Mouse (Mus musculus) cerebellum, postnatal 25 days (tissue): ENCODE measurements around the gene Armt1.

Experiments used
- DNase-seq, 2 experiments: peaks; one replicate each; pipeline ENCODE4 v3.0.0; 2021; ENCODE audit warnings: mixed read lengths in 2 of 2

Gene Armt1

DNA sequence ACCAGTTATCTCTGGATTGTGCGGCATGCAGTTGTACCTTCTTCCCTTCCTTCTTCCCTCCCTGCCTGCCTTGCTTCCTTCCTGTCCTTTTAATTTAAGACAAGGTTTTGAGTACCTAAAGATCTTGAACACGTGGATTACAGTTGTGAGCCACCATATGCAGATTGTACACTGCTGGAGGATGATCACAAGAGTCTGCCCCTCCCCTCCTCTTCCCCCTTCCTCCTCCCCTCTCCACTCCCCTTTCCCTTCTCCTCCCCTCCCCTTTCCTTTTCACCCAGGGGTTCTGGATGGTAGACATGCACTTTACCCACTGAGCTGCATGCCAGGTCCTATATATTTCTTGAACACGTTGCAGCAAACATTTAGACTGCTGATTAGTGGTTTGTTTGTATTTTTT is 3.1 kb downstream of the Armt1 start:
- DNase-seq = no peak

DNA sequence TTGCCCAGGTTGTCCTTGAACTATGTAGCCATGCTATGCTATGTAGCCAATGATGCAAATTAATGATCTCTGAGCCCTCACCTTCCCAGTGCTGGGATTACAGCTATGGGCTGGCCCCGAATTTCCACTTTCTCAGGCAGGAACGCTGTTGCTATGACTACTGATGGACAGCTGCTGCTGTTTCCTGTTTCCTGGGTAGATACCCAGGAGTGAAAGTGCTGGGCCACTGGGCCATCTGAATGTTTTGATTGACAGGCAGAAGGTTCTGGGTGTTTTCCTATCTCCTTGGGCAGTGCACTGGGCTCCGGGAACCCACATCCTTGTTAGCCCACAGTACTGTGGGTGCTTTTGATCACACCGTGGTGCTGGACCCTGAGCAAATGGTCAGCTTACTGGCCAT is 24.1 kb downstream of the Armt1 start:
- no peak for DNase-seq

DNA sequence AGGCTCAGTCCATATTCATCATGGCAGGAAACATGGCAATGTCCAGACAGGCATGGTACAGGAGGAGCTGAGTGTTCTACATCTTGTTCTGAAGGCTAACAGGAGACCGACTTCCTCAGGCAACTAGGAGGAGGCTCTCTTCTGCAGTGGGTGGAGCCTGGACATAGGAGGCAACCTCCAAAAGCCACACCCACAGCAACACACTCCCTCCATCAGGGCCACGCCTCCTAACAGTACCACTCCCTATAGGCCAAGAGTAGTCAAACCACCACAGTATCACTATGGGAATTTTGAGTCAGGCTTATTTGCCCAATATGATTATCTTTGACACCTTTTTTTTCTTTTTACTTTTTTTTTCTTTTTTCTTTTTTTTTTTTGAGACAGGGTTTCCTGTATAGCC is 27.9 kb downstream of the Armt1 start:
- DNase-seq = no peak

DNA sequence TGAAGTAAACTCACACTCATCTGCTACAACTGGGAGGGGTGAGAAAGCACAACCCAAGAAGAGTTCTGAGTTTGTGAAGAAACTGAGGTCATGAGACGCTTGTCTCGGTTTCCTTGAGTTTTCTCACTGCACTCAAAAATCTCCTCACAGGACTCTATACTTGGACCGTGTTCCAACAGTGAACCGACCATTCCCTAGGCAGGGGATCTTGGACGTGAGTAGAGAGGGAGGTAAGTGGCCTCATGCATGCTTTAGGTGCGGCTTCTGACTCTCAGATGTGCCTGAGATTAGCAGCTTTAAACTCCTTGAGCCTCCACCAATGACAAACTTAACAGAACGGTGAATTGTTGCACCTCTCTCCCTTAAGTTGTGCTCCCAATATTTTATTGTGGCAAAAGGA is 33.5 kb downstream of the Armt1 start:
- no peak for DNase-seq

DNA sequence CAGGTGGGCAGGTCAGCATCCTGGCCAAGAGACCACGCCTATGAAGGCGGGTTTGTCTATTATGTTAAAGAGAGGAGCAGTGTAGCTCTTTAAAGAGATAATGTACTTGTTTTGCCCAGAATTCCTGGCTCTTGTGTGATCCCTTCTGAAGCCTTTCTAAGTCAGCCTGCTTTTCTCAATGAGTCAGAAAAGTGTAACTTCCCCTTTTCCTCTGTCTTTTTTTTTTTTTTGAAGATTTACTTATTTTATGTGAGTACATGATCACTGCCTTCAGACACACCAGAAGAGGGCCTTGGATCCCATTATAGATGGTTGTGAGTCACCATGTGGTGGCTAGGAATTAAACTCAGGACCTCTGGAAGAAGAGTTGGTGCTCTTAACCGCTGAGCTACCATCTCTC is 37.1 kb downstream of the Armt1 start:
- DNase-seq = no peak

DNA sequence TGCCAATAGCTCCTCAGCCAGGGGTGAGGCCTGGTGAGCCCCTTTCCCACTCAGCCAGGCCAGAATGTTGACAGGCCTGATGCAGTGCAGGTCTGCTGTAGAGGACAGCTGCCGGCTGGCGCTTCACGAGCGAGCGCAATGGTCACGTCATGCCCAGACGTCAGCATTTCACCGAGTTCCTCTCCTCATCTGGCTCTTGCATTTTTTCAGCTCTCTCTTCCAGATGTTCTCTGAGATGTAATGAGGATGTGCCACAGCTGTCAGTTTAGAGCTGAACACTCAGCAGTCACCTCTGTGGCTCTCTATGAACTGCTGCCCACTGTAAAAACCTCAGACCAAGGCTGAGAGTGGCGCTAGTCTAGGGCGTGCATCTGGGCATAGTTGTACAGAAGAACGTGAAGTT is 41.3 kb downstream of the Armt1 start:
- DNase-seq = no peak

DNA sequence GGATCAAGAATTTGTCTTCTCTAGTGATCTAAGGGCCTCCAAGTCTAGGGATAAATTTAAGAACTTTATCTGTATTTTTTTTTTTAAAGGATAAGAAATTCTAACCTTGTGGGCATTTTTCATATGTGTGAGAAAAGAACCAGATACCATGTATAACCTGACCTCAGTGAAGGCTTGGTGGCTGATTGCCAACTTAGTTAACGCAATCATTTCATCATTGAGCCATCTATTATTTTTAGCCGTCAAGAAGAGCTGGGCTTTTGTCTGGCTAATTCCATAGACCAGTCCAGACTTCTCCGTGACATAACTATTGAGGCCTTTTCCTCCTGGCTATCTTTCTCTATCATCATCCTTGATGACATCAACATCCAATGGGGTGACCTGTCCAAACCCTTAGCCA is 43.2 kb downstream of the Armt1 start:
- DNase-seq = no peak

DNA sequence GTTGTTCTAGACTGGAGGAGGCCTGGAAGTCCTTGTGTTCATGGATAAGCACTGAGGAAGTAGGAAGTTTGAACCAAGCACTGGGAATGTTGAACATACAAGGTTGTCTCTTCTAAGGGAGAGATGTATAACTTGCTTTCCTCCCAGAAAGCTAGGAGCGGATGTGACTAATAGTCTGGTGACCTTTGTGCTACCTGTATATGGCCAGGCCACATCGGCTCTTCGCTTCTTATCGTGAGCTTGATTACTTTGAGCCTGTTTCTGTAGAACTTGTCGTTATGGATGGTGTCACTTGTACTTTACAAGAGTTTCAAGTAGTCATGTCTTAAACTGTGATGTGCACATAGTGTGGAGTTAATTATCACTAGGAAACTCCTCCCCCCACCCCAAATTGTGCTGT is 44.3 kb downstream of the Armt1 start:
- DNase-seq = no peak

DNA sequence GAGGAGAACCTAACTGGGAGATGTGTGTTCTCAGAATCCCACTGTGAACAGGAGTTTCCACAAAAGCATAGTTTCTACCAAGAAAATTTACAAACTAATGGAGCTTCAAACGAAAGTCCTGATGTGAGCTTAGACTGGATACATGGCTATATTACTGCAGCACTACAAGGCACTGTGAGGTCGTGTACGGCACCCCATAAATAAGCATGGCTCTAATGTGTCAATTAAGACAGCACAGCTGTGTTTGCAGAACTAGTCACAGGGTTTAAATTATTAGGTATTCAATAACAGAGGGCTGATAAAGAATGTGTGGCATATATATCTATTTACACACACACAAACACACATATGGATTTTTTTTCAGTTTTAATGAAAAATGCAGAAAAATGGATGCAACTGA is 48.7 kb downstream of the Armt1 start:
- no peak for DNase-seq

DNA sequence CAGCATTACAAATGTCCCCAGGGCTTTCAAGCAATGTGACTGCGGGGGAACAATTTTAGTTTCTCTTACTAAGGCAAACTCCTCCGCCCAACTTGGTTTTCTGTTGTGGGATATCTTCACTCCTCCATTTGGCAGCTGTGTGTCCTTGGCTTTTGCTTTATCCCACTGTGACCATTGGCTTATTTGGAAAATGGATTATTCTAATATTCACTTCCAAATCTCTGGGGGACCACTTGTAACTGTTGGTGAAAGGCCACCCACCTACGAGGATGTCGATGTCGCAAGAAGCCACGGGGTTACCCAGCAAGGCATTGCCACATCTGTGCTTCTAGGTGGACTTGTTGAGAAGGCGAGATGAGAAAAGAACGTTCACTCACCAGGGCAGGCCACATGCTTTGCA is 49.4 kb downstream of the Armt1 start:
- no peak for DNase-seq

DNA sequence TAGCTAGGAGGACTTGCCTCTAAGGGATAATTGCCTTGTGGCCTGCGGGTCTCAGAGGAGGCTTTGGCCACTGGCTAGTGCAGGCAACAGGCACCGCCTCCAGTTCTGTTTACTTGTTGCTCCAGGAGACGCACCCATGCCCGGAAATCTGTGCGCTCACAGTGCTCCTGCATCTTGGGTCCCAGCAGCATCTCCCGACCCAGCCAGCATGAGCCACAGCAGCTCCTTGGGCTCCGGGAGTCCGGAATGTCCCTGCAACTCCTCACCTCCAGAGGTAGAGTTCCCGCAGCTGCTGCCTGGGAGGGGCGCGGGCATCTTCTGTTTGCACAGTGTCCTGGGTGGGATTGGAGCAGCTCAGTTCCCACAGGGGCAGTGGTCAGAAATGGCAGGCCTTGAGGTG is 50.1 kb downstream of the Armt1 start, which contains the start of gene Ccdc170:
TSS of gene Ccdc170 (plus strand) at position 148 of the 400 bp plus-strand sequence.
- DNase-seq = no peak

DNA sequence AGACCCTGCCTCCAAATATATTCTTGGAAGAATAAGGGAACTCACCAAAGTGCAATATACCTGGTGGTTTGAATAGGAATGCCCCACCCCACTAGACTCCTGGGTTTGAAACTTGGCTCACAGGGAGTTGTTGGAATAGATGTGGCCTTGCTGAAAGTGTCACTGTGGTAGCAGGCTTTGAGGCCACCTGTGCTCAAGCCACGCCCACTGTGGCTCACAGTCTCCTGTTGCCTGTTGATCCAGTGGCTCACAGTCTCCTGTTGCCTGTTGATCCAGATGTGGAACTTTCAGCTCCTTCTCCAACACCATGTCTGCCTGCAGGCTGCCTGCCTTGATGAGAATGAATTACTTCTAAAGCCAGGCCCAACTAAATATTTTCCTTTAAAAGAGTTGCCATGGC is 51.6 kb downstream of the Armt1 start:
- no peak for DNase-seq

DNA sequence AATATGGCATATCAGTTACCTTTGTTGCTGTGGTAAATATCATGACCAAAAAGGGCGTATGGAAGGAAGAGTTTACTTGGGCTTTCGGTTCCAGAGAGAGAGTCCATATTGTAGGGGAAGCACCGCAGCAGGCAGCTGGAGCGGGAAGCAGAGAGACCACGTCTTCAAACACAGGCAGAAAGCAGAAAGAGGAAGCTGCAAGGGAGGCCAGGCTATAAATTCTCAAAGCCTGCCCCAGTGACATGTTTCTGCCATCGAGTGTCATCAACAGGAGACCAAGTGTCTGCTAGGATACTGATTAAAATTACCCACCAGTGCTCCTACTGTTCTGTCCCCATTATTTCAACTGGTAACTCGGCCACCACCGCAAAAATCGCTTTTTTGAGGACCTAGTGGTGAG is 52.7 kb downstream of the Armt1 start:
- no peak for DNase-seq

DNA sequence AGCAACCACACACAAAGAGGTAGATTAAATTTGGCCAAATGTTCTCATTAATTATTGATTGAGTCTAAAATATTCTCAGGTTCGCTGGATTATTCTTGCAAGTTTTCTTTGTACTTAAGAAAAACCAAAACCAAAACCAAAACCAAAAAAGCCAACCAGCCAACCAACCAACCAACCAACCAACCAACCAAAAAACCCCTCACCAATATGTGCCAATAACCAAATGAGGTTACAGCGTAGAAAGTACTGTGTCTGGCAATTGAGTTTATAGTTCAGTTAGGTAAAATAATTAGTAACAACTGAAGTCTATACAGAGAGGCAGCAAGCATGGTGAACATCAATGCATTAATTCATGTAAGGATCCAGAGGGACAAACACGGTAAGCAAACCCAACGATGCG is 57.6 kb downstream of the Armt1 start:
- no peak for DNase-seq

DNA sequence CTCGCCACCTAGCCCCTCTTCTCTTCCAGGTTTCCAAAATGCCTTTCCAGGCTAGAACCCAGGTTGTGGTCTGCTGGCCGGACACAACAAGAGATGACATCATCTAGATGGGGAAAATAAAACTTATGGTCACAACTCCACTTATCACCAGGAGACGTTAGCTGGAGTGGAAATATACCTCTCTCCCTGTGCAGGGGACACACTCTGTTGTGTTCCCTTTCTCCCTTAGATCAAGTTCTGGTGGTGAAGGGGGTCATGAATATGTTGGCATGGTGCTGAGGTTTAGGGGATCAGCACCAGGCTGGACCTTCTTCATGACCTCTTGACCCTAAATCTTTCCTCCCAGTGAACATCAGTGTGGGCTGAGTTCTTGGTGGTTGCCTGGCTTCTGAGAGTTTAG is 59.0 kb downstream of the Armt1 start:
- DNase-seq = no peak

DNA sequence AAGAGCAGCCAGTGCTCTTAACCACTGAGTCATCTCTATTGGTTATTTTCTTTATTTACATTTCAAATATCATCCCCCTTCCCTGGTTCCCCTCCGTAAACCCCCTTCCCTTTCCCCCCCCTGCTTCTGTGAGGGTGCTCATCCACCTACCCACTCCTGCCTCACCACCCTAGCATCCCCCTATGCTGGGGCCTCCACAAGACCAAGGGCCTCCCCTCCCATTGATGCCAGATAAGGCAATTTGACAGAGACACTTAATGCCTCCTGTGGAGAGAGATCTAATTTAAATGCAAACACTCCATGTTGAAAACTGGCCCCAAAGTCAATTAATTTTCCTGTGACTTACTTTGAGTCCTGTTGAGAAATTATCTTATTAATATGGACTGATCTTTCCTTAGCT is 59.8 kb downstream of the Armt1 start:
- no peak for DNase-seq

DNA sequence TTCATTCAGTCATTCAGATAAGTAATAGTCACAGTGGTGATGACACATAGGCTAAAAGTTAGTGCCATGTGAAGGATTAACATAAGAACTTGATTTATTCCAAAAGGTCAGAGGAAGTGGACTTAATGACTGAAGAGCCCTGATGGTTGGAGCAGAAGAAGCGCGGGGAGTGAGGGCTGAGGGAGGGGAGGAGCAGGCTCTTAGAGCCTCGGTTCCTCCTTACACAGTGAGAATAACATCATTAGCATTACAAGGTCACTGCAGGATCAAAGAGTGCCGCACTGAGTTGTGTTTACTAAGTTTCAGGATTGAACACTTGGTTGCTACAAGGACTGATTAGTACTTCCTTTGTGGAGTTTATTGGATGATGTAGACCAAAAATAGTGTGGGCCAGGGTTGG is 60.6 kb downstream of the Armt1 start:
- DNase-seq = no peak

DNA sequence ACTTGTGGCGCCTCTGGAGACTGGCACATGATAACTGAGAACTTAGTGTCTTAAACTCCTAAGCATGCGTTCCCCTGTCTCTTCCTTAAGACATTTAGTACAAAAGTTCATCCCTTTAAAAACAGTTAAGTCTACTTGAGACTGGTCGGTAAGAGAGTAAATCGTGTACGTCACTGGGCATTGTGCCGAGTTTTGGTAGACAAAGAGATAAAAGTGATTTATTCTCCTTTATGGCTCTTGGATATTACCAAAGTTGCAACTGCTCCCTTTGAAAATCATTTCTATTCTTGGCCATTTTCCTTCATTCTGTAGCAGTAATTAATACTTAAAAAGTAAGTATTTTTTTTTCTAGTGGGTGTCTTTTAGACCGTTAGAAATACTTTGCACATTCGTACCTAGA is 71.0 kb downstream of the Armt1 start:
- no peak for DNase-seq
